Mouse (Mus musculus): Measurements from ENCODE around the gene Tnfrsf1b.

Tnfrsf1b gene

GRCm38 (mm10) chr4:145193991-145194511 is 52.6 kb downstream of the Tnfrsf1b start:
- TF ChIP-seq GATA4 (IDR thresholded peaks at IDR 0.05; ENCODE audit: insufficient replicate concordance, low read length) = no peak

- TF ChIP-seq GATA4 (IDR thresholded peaks at IDR 0.05; ENCODE audit: insufficient replicate concordance, low read length) = no peak
Observed at GRCm38 (mm10) chr4:145193406-145193805, 53.3 kb downstream of the Tnfrsf1b start.

- TF ChIP-seq GATA4 (IDR thresholded peaks at IDR 0.05; ENCODE audit: insufficient replicate concordance, low read length) = no peak
Observed at GRCm38 (mm10) chr4:145192686-145193085, 54.0 kb downstream of the Tnfrsf1b start.

DNA sequence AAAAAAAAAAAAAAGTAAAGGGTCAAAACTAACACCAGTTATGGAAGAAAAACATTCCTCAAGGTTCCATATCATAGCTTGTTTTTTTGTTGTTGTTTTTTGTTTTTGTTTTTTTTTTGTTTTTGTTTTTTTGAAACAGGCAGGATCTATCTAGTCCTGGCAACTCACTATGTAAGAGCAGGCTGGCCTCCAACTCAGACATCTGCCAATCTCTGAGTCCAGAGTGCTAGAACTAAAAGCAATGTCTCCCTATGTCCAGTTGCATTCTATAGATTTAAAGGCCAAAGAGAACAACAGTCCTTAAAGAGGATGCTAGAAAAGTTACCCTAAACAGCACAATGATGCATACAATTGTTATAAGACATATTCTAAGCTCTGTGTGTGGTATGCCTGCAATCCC is 58.1 kb downstream of the Tnfrsf1b start:
- no peak for TF ChIP-seq GATA4 (IDR thresholded peaks at IDR 0.05; ENCODE audit: insufficient replicate concordance, low read length)

- TF ChIP-seq GATA4 (IDR thresholded peaks at IDR 0.05; ENCODE audit: insufficient replicate concordance, low read length) = no peak
Observed at GRCm38 (mm10) chr4:145187619-145188018, 59.1 kb downstream of the Tnfrsf1b start.

DNA sequence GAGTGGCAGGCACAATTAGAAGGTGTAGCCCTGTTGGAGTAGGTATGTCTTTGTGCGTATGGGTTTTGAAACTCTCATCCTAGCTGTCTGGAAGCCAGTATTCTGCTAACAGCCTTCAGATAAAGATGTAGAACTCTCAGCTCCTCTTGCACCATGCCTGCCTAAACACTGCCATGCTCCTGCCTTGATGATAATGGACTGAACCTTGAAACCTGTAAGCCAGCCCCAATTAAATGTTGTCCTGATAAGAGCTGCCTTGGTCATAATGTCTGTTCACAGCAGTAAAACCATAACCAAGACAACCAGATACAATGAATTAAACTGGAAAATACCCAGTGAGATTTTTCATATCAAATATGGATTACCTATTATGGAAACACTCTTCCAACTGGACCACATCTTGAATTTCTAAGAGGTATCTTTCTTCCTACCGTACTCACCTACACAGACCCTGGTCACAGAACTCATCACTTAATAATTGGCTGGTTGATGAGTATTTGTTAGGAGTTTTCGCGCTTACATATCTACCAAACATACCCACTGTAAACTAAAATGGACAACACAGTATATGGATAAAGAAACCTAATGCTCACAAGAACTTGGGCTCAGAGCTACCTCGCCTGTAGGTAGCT is 67.6 kb downstream of the Tnfrsf1b start:
- TF ChIP-seq GATA4 (IDR thresholded peaks at IDR 0.05; ENCODE audit: insufficient replicate concordance, low read length) = no peak

- TF ChIP-seq GATA4 (IDR thresholded peaks at IDR 0.05; ENCODE audit: insufficient replicate concordance, low read length) = no peak
Observed at GRCm38 (mm10) chr4:145164111-145164510, 82.6 kb downstream of the Tnfrsf1b start.
